Mouse (Mus musculus) limb, embryonic 11.5 days (tissue): ENCODE measurements around the gene Fra10ac1. TPM values are rescaled to one million over a fixed set of nuclear protein-coding genes. Genes with fewer than 3 reads are reported as not detected.
A peak's percentile ranks its signal among the peaks of the same experiment; 100 is the strongest.

Experiments
- ATAC-seq: fragments of 200-750 bp; cut with Nextera tagmentation; 2 replicates; pipeline ENCODE4 v1.8.0; 2017; ENCODE audit warnings: low read depth; ENCODE audit not compliant: insufficient number of reproducible peaks, low FRiP score, low TSS enrichment
- DNase-seq: peaks from one replicate; pipeline ENCODE4 v3.0.0-alpha.2; 2015; ENCODE audit warnings: low spot score
- H3K27ac ChIP-seq: fragments of 300-500 bp; sonication (generic); replicated peaks from 2 replicates; pipeline ENCODE4 v1.5.1; 2014; ENCODE audit warnings: low read depth, mild to moderate bottlenecking, low read length
- H3K27me3 ChIP-seq: fragments of 300-500 bp; sonication (generic); 2 replicates; pipeline ENCODE4 v1.6.1; 2014; ENCODE audit warnings: mild to moderate bottlenecking, low read length, mixed read lengths; ENCODE audit not compliant: control insufficient read depth, insufficient read depth
- H3K36me3 ChIP-seq: fragments of 300-500 bp; sonication (generic); 2 replicates; pipeline ENCODE4 v1.6.1; 2014; ENCODE audit warnings: mild to moderate bottlenecking, low read length, moderate library complexity, mixed read lengths; ENCODE audit not compliant: control insufficient read depth, insufficient read depth
- H3K4me1 ChIP-seq: fragments of 300-500 bp; sonication (generic); 2 replicates; pipeline ENCODE4 v1.6.1; 2014; ENCODE audit warnings: low read length, mixed read lengths; ENCODE audit not compliant: control insufficient read depth, insufficient read depth
- H3K4me2 ChIP-seq: fragments of 300-500 bp; sonication (generic); 2 replicates; pipeline ENCODE4 v1.6.1; 2014; ENCODE audit warnings: low read depth, mild to moderate bottlenecking, moderate library complexity; ENCODE audit not compliant: severe bottlenecking
- H3K4me3 ChIP-seq: fragments of 300-500 bp; sonication (generic); 2 replicates; pipeline ENCODE4 v1.5.1; 2014; ENCODE audit warnings: low read depth, low read length
- H3K9ac ChIP-seq: fragments of 300-500 bp; sonication (generic); 2 replicates; pipeline ENCODE4 v1.6.1; 2014; ENCODE audit warnings: mild to moderate bottlenecking, low read length
- H3K9me3 ChIP-seq: fragments of 300-500 bp; sonication (generic); 2 replicates; pipeline ENCODE4 v1.6.1; 2016; ENCODE audit warnings: low read length; ENCODE audit not compliant: control insufficient read depth
- WGBS: fragments of 180-500 bp; shearing (Covaris S2); extraction: QIAGEN DNeasy Blood & Tissue Kit; methylation state at CpG from one replicate; pipeline ENCODE4 v1.1.7; 2014; 5-methylcytosine and 5-hydroxymethylcytosine counted together
- polyA plus RNA-seq: library from polyadenylated mRNA; unstranded; fragments of >200 nt; fragmentation: Nextera tagmentation; extraction: Ambion mirVana; gene quantifications from 2 replicates; pipeline ENCODE4 v1.2.1, GENCODE M21; 2014

The Fra10ac1 gene
- polyA plus RNA-seq, 1 experiment from 2014 or later: 48.7 TPM

DNA sequence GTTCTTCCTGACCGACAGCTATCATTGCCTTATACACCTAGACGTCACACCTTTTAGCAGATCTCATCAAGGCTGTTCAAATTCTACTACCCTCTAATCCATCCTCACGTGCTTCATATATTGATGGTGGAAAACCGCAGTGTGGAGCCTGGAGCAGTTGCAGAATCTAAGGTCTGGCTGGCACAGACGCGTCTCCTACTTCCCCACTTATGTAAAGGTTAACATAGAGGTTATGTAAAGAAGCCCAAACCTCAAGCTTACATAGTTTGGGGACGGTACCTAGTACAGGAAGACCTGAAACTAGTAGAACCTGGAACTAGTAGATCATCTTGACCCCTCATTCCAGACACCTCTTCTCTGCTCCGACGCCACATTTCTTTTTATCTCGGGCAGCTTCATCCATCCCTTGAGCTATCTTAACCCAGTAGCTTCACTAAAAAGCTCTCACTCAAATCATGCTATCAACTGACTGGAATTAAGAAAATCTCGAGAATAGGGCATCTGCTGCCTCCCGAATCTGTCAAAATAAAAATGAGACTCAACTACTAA is 526 bp downstream of the Fra10ac1 start:
- ATAC-seq (no peak), DNase-seq (no peak)
- Histone ChIP-seq H3K9me3 (no peaks in the 10 kb centered on the region), H3K36me3 (peaks cover under 1% of the 10 kb centered on the region; the same call in 1 of the 2 replicates), H3K4me1 (peaks cover 3% of the 10 kb centered on the region; the same call in 1 of the 2 replicates), H3K27me3 (no peaks in the 10 kb centered on the region), H3K4me3 (peak overlapping the region; percentile 72), H3K27ac (no peak overlapping the region; the same call in 1 of the 2 replicates), H3K4me2 (peak overlapping the region; percentile 66), H3K9ac (peak overlapping the region; percentile 70)
- 14% methylated on average over 12 of the region's 12 CpGs for WGBS

DNA sequence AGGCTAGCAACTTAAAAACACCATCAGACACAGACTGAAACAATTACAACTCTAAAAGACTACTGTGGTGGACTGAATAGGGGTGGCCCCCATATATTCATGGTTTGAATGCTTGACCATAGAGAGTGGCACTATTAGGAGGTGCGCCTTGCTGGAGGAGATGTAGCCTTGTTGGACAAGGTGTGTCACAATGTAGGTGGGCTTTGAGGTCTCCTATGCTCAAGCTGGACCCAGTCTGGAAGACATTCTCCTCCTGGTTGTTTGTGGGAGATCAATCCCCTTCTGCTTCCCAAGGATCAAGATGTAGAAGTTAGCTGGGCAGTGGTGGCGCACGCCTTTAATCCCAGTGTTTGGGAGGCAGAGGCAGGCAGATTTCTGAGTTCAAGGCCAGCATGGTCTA is 6.3 kb downstream of the Fra10ac1 start:
- WGBS: 92% methylated on average over 3 of the region's 3 CpGs
- Histone ChIP-seq H3K27ac (no peak overlapping the region), H3K27me3 (no peaks in the 10 kb centered on the region), H3K9ac (no peak overlapping the region), H3K9me3 (no peaks in the 10 kb centered on the region), H3K4me3 (no peak overlapping the region), H3K4me1 (no peaks in the 10 kb centered on the region), H3K36me3 (peaks cover 3% of the 10 kb centered on the region; the same call in 1 of the 2 replicates), H3K4me2 (no peak overlapping the region)
- DNase-seq: no peak
- no peak for ATAC-seq

DNA sequence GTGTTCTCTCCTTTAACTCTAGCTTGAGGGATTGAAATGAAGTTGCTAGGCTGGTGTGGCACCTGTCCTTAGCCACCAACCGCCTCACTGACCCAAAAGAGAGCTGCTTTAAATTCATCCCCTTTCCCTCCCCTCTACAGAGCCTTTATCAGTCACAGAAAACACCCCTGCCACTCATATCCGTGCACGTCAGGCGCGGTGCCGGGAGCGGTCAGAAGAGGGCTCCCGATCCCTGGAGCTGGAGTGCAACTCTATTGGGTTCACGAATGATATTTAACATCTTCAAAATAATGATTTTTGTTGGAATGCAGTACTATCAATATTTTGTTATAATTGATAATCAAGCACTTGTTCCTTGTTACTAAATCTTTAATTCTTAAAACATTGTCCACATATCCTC is 17.3 kb downstream of the Fra10ac1 start:
- Histone ChIP-seq H3K4me3 (no peak overlapping the region), H3K27me3 (no peaks in the 10 kb centered on the region), H3K36me3 (no peaks in the 10 kb centered on the region; the same call in 1 of the 2 replicates), H3K9me3 (no peaks in the 10 kb centered on the region), H3K4me2 (no peak overlapping the region), H3K27ac (no peak overlapping the region), H3K9ac (no peak overlapping the region), H3K4me1 (no peaks in the 10 kb centered on the region)
- DNase-seq (peak; percentile 50), ATAC-seq (no peak)
- 66% methylated on average over 9 of the region's 9 CpGs for WGBS

DNA sequence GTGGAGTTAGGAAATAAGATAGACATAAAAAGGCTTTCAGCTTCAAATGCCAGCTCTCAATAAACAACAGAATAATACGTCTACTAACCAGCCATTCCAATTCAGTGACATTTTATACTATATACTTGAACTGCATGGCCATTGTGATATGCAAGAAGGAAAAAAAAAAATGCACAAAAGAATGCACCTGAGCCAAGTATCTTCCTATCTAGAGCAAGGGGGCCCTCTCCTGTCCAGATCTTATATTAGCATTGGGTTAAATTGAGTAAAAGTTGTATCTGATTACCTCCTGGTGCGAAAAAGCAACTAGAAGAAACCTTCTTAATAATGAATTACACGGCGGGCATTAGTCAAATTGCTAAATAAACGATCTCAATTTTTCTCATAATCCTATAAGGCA is 25.2 kb downstream of the Fra10ac1 start:
- WGBS: 91% methylated on average over 5 of the region's 5 CpGs
- DNase-seq: no peak
- Histone ChIP-seq H3K27me3 (no peaks in the 10 kb centered on the region), H3K36me3 (no peaks in the 10 kb centered on the region; the same call in 1 of the 2 replicates), H3K4me1 (no peaks in the 10 kb centered on the region), H3K4me2 (no peak overlapping the region), H3K9me3 (no peaks in the 10 kb centered on the region), H3K27ac (no peak overlapping the region), H3K4me3 (no peak overlapping the region), H3K9ac (no peak overlapping the region)
- ATAC-seq: no peak

DNA sequence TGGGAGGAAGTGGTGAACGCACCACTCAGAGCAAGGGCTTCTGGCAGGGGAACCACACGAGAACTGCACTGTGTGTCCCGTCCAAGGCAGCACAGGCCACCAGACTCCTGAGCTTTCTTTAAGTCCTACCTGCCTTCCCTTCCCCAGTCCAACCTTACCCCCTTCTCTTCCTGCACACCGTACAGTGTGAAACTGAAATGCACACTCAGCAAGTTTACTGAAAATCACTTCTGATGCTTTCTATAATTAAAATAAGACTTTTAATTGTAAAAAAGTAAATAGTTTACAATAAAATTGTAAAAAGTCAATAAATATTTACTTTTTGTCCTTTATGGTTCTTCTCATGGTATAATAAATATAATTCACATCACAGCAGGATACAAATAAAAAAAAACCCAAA is 28.7 kb downstream of the Fra10ac1 start:
- no peak overlapping the region for H3K27ac ChIP-seq
- no peaks in the 10 kb centered on the region for H3K4me1 ChIP-seq
- WGBS: 94% methylated on average over 4 of the region's 4 CpGs
- ATAC-seq (no peak), DNase-seq (no peak)
- no peak overlapping the region for H3K4me3 ChIP-seq
- H3K4me2 ChIP-seq: no peak overlapping the region
- H3K9ac ChIP-seq: no peak overlapping the region
- no peaks in the 10 kb centered on the region for H3K27me3 ChIP-seq
- H3K36me3 ChIP-seq: no peaks in the 10 kb centered on the region
- H3K9me3 ChIP-seq: no peaks in the 10 kb centered on the region

DNA sequence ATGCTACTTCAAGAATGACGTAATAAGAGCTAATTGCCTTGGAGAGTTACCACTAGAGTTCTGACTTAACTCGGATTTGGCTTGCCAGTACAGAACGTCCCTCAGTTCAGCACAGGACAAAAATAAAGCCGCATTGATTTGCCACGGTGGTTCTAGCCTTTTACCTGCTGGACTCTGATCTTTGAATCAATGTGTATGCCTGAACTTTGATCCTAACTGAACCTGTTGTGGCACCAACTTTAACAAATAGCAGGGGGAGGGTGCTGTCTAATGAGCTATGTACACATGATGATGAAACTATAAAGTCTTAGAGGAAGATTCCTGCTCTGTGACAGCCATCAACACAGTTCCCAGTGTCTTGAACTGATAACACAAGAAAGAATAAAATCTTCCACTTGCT is 32.5 kb downstream of the Fra10ac1 start:
- Histone ChIP-seq H3K9ac (no peak overlapping the region), H3K27me3 (no peaks in the 10 kb centered on the region), H3K36me3 (no peaks in the 10 kb centered on the region), H3K4me2 (no peak overlapping the region), H3K9me3 (no peaks in the 10 kb centered on the region), H3K4me3 (no peak overlapping the region), H3K4me1 (no peaks in the 10 kb centered on the region), H3K27ac (no peak overlapping the region)
- DNase-seq: no peak
- ATAC-seq: no peak
- 88% methylated on average over 5 of the region's 5 CpGs for WGBS

DNA sequence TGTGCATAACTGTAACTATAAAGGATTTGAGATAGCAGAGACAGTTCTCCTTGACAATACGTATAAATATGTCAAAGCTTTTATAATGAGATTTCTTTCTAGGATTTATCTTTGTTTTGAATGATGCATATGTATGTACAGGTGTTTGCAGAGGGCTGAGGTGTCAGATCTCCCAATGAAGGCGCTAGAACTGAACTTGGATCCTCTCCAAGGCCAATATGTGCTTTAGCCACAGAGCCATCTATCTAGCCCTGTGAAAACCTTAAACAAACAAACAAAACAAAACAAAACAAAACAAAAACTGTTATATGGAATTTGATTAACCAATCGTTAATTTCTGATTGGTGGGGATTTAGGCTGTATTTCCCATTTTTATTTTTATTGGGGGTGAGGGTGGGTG is 33.4 kb downstream of the Fra10ac1 start:
- ATAC-seq (no peak), DNase-seq (no peak)
- WGBS: 87% methylated on average over 3 of the region's 3 CpGs
- Histone ChIP-seq H3K9me3 (no peaks in the 10 kb centered on the region), H3K4me3 (no peak overlapping the region), H3K4me1 (no peaks in the 10 kb centered on the region), H3K9ac (no peak overlapping the region), H3K36me3 (no peaks in the 10 kb centered on the region), H3K4me2 (no peak overlapping the region), H3K27ac (no peak overlapping the region), H3K27me3 (no peaks in the 10 kb centered on the region)

DNA sequence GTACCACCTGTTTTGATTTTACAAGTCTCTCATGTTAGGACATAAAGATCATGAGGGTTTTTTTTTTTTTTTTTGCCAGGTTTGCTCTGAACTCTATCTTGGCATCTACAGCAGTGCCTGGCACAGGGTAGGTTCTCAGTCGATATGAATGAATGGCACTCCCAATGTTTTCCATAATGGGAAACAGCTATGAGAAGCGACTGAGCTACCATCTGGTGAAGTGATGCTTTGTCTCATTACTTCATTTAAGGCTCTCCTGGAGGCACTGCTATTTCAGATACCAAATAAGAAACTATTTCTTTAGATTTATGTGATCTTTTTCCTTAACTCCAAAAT is 36.6 kb downstream of the Fra10ac1 start:
- H3K9me3 ChIP-seq: no peaks in the 10 kb centered on the region
- no peaks in the 10 kb centered on the region for H3K4me1 ChIP-seq
- no peak overlapping the region for H3K4me2 ChIP-seq
- no peak overlapping the region for H3K4me3 ChIP-seq
- DNase-seq (no peak), ATAC-seq (no peak)
- no peaks in the 10 kb centered on the region for H3K36me3 ChIP-seq
- no peak overlapping the region for H3K9ac ChIP-seq
- no peaks in the 10 kb centered on the region for H3K27me3 ChIP-seq
- WGBS: 85% methylated on average over 2 of the region's 2 CpGs
- no peak overlapping the region for H3K27ac ChIP-seq

DNA sequence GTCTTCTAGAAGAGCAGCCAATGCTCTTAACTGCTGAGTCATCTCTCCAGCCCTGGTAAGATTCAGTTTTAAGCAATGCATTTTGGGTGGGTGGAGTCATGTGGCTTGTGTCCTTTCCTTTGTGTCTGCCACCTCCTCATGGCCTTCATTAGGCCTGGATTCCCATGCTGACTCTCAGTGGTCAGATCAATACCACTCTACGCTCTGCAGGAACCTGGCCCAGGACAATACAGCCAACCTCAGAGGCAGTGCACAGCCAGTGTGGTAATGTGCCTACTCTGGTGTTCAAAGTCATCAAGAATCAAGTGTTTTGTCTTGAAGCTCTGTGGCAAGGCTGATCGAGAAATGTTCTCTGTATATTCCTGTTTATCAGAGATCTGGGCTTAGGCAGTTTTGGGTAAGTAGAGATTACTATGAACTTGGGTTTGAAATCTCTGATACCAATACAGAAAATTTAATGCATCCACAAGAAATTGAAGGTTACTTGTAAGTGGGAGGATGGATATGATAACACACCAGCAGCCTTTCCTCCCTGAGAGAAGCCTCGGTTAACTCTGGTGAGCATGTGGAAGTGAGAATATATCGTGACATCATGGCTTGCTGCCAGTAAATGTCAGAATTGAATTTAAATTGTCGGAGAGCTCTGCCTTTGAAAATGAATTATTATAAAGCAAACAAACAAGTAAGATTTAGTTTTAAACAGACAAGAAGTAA is 37.2 kb downstream of the Fra10ac1 start:
- DNase-seq (no peak), ATAC-seq (no peak)
- WGBS: 95% methylated on average over 5 of the region's 5 CpGs
- no peak overlapping the region for H3K4me3 ChIP-seq
- no peak overlapping the region for H3K9ac ChIP-seq
- H3K4me1 ChIP-seq: no peaks in the 10 kb centered on the region
- no peak overlapping the region for H3K4me2 ChIP-seq
- no peaks in the 10 kb centered on the region for H3K9me3 ChIP-seq
- no peak overlapping the region for H3K27ac ChIP-seq
- H3K27me3 ChIP-seq: no peaks in the 10 kb centered on the region
- no peaks in the 10 kb centered on the region for H3K36me3 ChIP-seq
